Mouse (Mus musculus) kidney, adult 2 months (tissue): ENCODE measurements around the gene Hint1.

Experiments used
- CTCF ChIP-seq: fragments of 200-500 bp; conservative IDR thresholded peaks from 2 replicates; pipeline ENCODE4 v1.5.1; 2011; ENCODE audit warnings: low read depth, mild to moderate bottlenecking, control low read depth, low read length, moderate library complexity, mixed read lengths; ENCODE audit not compliant: insufficient read depth, insufficient read length
- POLR2A ChIP-seq: fragments of 200-500 bp; IDR thresholded peaks from one replicate; pipeline ENCODE4 v1.6.1; 2011; ENCODE audit warnings: low read depth, low read length, control low read depth

DNA sequence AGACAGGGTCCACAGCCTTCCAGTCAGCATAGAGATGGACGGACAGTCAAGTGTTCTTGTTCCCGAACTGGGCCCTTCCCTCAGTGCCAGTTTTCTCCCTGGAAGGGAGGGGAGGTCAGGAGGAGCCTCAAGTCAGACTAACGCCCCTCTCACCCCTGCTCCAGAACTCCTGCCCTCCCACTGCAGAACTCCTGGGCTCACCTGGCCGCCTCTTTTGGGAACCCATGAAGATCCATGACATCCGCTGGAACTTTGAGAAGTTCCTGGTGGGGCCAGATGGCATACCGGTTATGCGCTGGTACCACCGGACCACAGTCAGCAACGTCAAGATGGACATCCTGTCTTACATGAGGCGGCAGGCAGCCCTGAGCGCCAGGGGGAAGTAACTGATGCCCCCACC, 43.1 kb downstream of the Hint1 start:
- TF ChIP-seq POLR2A (peak; percentile 20), CTCF (no peak)
